ENCODE assay signal across 25 mouse cellular contexts in the genomic region with DNA sequence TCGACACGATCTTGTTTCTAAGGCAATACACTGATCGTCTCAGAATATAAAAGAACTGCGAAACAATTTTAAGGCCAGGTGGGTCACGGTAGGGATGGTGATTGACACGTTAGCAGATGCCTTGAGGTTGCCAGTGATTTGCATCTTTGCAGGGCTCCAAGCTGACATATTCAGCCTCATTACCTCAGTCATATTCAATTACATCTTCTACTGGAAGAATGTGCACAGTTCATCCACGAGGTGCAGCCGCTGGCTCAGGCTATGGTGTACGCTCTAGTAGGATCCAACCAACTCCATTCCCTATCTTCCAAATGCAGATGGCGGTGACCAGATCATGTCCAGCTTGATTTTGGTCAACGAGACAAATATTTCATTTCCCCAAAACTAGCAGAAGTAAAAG.
DNase-seq lines count a peak whose midpoint lies in the region; ATAC-seq and TF ChIP-seq lines count a peak whose summit lies in the region.
"Had no signal": no experiment of that assay in that cellular context is flagged by ENCODE, and none has a peak within 500 bp of the region (broad histone marks: within the 10 kb centered on the region; RNA-seq: fewer than 3 reads in every experiment).

No protein-coding gene starts in this region.

- H3K4me3 ChIP-seq in hindbrain, postnatal 0 days (ENCODE audit: low read length) = no peak overlapping the region
- H3K4me3 ChIP-seq in hindbrain, embryonic 13.5 days = no peak overlapping the region
- no peak overlapping the region for H3K4me3 ChIP-seq in midbrain, postnatal 0 days (ENCODE audit: low read depth, low read length)
- H3K4me3 ChIP-seq in midbrain, embryonic 10.5 days = no peak overlapping the region
- H3K4me3 ChIP-seq in embryonic facial prominence, embryonic 10.5 days = no peak overlapping the region
- H3K4me3 ChIP-seq: embryonic facial prominence, embryonic 13.5 days; erythroblast, embryonic 14.5 days; forebrain, embryonic 12.5 days; forebrain, embryonic 15.5 days; heart, adult 2 months; heart, embryonic 10.5 days; heart, embryonic 13.5 days; hindbrain, embryonic 12.5 days; intestine, embryonic 15.5 days had no signal

- no peak overlapping the region for H3K27ac ChIP-seq in hindbrain, postnatal 0 days
- H3K27ac ChIP-seq in hindbrain, embryonic 13.5 days = no peak overlapping the region
- no peak overlapping the region for H3K27ac ChIP-seq in midbrain, postnatal 0 days (ENCODE audit: low read depth, low read length)
- no peak overlapping the region for H3K27ac ChIP-seq in midbrain, embryonic 10.5 days (replicated peaks)
- H3K27ac ChIP-seq in embryonic facial prominence, embryonic 10.5 days (replicated peaks) = no peak overlapping the region
- H3K27ac ChIP-seq: embryonic facial prominence, embryonic 13.5 days; forebrain, embryonic 12.5 days; forebrain, embryonic 15.5 days; heart, adult 2 months; heart, embryonic 10.5 days; heart, embryonic 13.5 days; hindbrain, embryonic 12.5 days; intestine, embryonic 15.5 days had no signal

- no peaks in the 10 kb centered on the region for H3K27me3 ChIP-seq in hindbrain, postnatal 0 days (ENCODE audit: insufficient read depth, low read length)
- H3K27me3 ChIP-seq in hindbrain, embryonic 13.5 days = no peaks in the 10 kb centered on the region
- no peaks in the 10 kb centered on the region for H3K27me3 ChIP-seq in midbrain, postnatal 0 days (ENCODE audit: insufficient read depth, low read length)
- H3K27me3 ChIP-seq in midbrain, embryonic 10.5 days (ENCODE audit: low read depth, poor library complexity, severe bottlenecking) = no peaks in the 10 kb centered on the region
- H3K27me3 ChIP-seq in embryonic facial prominence, embryonic 10.5 days (replicated peaks; ENCODE audit: low read depth, poor library complexity, severe bottlenecking) = peaks cover 4% of the 10 kb centered on the region; the same call in 1 of the 2 replicates
- H3K27me3 ChIP-seq: CH12.LX; embryonic facial prominence, embryonic 13.5 days; forebrain, embryonic 12.5 days; forebrain, embryonic 15.5 days; heart, embryonic 13.5 days; hindbrain, embryonic 12.5 days; intestine, embryonic 15.5 days; Patski had no signal

- no peaks in the 10 kb centered on the region for H3K9me3 ChIP-seq in hindbrain, postnatal 0 days (ENCODE audit: low read length)
- no peaks in the 10 kb centered on the region for H3K9me3 ChIP-seq in hindbrain, embryonic 13.5 days
- H3K9me3 ChIP-seq in midbrain, postnatal 0 days (ENCODE audit: low read length) = no peaks in the 10 kb centered on the region
- no peaks in the 10 kb centered on the region for H3K9me3 ChIP-seq in midbrain, embryonic 10.5 days (replicated peaks)
- H3K9me3 ChIP-seq in embryonic facial prominence, embryonic 10.5 days = no peaks in the 10 kb centered on the region
- H3K9me3 ChIP-seq: embryonic facial prominence, embryonic 13.5 days; forebrain, embryonic 12.5 days; forebrain, embryonic 15.5 days; G1E; heart, embryonic 10.5 days; heart, embryonic 13.5 days; hindbrain, embryonic 12.5 days; intestine, embryonic 15.5 days had no signal

- DNase-seq in cerebellum, postnatal 14 days = peak; percentile 40 to 52
- no peak for DNase-seq in cerebellum, adult 9-10 months
- DNase-seq in hindbrain, postnatal 0 days (ENCODE audit: low spot score) = peak; percentile 57
- DNase-seq in midbrain, postnatal 0 days (ENCODE audit: low spot score) = peak; percentile 60
- no peak for DNase-seq in midbrain, embryonic 10.5 days (ENCODE audit: low spot score)
- no peak for DNase-seq in embryonic facial prominence, embryonic 10.5 days (ENCODE audit: low spot score)
- DNase-seq: adrenal gland, postnatal 10 days; adrenal gland, postnatal 36 days; B cell, adult 2 months; cerebellum, adult 18-20 months; cerebellum, postnatal 25 days; gastrocnemius, postnatal 25 days; heart, adult 2 months had no signal

- 76% methylated on average over 11 of the region's 11 CpGs for WGBS in hindbrain, postnatal 0 days
- WGBS in hindbrain, embryonic 13.5 days = 84% methylated on average over 11 of the region's 11 CpGs
- 84% methylated on average over 11 of the region's 11 CpGs for WGBS in midbrain, postnatal 0 days
- WGBS in midbrain, embryonic 10.5 days = 93% methylated on average over 11 of the region's 11 CpGs
- 84% methylated on average over 11 of the region's 11 CpGs for WGBS in embryonic facial prominence, embryonic 10.5 days

- H3K4me2 ChIP-seq in hindbrain, postnatal 0 days (ENCODE audit: low read depth, low read length) = no peak overlapping the region
- H3K4me2 ChIP-seq in hindbrain, embryonic 13.5 days = no peak overlapping the region
- no peak overlapping the region for H3K4me2 ChIP-seq in midbrain, postnatal 0 days (ENCODE audit: low read depth, low read length, poor library complexity, severe bottlenecking)
- H3K4me2 ChIP-seq: embryonic facial prominence, embryonic 13.5 days; forebrain, embryonic 12.5 days; forebrain, embryonic 15.5 days; heart, embryonic 13.5 days; hindbrain, embryonic 12.5 days; intestine, embryonic 15.5 days had no signal

- TF ChIP-seq CTCF in hindbrain, postnatal 0 days (IDR thresholded peaks at IDR 0.05; ENCODE audit: low read depth) = no peak
- TF ChIP-seq CTCF in midbrain, postnatal 0 days (IDR thresholded peaks at IDR 0.05) = no peak

- peak; percentile 64 for ATAC-seq in hindbrain, postnatal 0 days
- no peak for ATAC-seq in hindbrain, embryonic 13.5 days (ENCODE audit: low FRiP score)
- no peak for ATAC-seq in midbrain, postnatal 0 days (ENCODE audit: low FRiP score)
- ATAC-seq: forebrain, embryonic 15.5 days; intestine, embryonic 15.5 days; Patski had no signal

- H3K9ac ChIP-seq in hindbrain, postnatal 0 days (replicated peaks; ENCODE audit: low read length) = no peak overlapping the region
- H3K9ac ChIP-seq in hindbrain, embryonic 13.5 days = no peak overlapping the region
- no peak overlapping the region for H3K9ac ChIP-seq in midbrain, postnatal 0 days (replicated peaks; ENCODE audit: low read length, poor library complexity, severe bottlenecking)
- H3K9ac ChIP-seq: embryonic facial prominence, embryonic 13.5 days; forebrain, embryonic 12.5 days; forebrain, embryonic 15.5 days; heart, embryonic 13.5 days; hindbrain, embryonic 12.5 days; intestine, embryonic 15.5 days had no signal

- H3K36me3 ChIP-seq in hindbrain, postnatal 0 days (ENCODE audit: insufficient read depth, low read length) = no peaks in the 10 kb centered on the region
- H3K36me3 ChIP-seq in hindbrain, embryonic 13.5 days = no peaks in the 10 kb centered on the region
- H3K36me3 ChIP-seq in midbrain, postnatal 0 days (ENCODE audit: insufficient read depth, low read length) = no peaks in the 10 kb centered on the region
- H3K36me3 ChIP-seq in midbrain, embryonic 10.5 days = no peaks in the 10 kb centered on the region
- no peaks in the 10 kb centered on the region for H3K36me3 ChIP-seq in embryonic facial prominence, embryonic 10.5 days (replicated peaks)
- H3K36me3 ChIP-seq: embryonic facial prominence, embryonic 13.5 days; forebrain, embryonic 12.5 days; forebrain, embryonic 15.5 days; G1E; heart, embryonic 10.5 days; heart, embryonic 13.5 days; hindbrain, embryonic 12.5 days; intestine, embryonic 15.5 days had no signal

- H3K4me1 ChIP-seq in hindbrain, postnatal 0 days (ENCODE audit: insufficient read depth, low read length) = no peaks in the 10 kb centered on the region
- H3K4me1 ChIP-seq in hindbrain, embryonic 13.5 days (replicated peaks) = no peaks in the 10 kb centered on the region
- no peaks in the 10 kb centered on the region for H3K4me1 ChIP-seq in midbrain, postnatal 0 days (ENCODE audit: insufficient read depth, low read length)
- no peaks in the 10 kb centered on the region for H3K4me1 ChIP-seq in midbrain, embryonic 10.5 days
- no peaks in the 10 kb centered on the region for H3K4me1 ChIP-seq in embryonic facial prominence, embryonic 10.5 days
- H3K4me1 ChIP-seq: embryonic facial prominence, embryonic 13.5 days; forebrain, embryonic 12.5 days; forebrain, embryonic 15.5 days; heart, embryonic 10.5 days; hindbrain, embryonic 12.5 days; intestine, embryonic 15.5 days had no signal

Comparison
In these comparisons a context has a peak if more than half of its experiments do, and no peak if none do; other contexts are left out.
1. DNase-seq: peak in cerebellum, postnatal 14 days (2 of 2), hindbrain, postnatal 0 days (single experiment) and midbrain, postnatal 0 days (single experiment); none in cerebellum, adult 9-10 months (single experiment), midbrain, embryonic 10.5 days (single experiment) and embryonic facial prominence, embryonic 10.5 days (single experiment).